Mouse (Mus musculus): ENCODE measurements around the gene Glipr2.

Gene Glipr2

GRCm38 (mm10) chr4:43957292-43957845, at the start of gene Glipr2:
Gene Glipr2, plus strand, starts transcription at chr4:43957401.
- DNase-seq (ENCODE audit: low read depth, low spot score): peak; percentile 93

GRCm38 (mm10) chr4:43918221-43918620, 39.0 kb upstream of the Glipr2 start:
- DNase-seq (ENCODE audit: low read depth, low spot score): no peak

GRCm38 (mm10) chr4:43920602-43921001, 36.6 kb upstream of the Glipr2 start:
- peak; percentile 24 for DNase-seq (ENCODE audit: low read depth, low spot score)

- no peak for DNase-seq (ENCODE audit: low read depth, low spot score)
Observed at GRCm38 (mm10) chr4:43925125-43925524, 32.1 kb upstream of the Glipr2 start.

- peak; percentile 90 for DNase-seq (ENCODE audit: low read depth, low spot score)
Observed at GRCm38 (mm10) chr4:43925779-43926178, 31.4 kb upstream of the Glipr2 start.

- peak; percentile 74 for DNase-seq (ENCODE audit: low read depth, low spot score)
Observed at GRCm38 (mm10) chr4:43927826-43928225, 29.4 kb upstream of the Glipr2 start.

- no peak for DNase-seq (ENCODE audit: low read depth, low spot score)
Observed at GRCm38 (mm10) chr4:43931877-43932276, 25.3 kb upstream of the Glipr2 start.

GRCm38 (mm10) chr4:43936186-43936585, 21.0 kb upstream of the Glipr2 start:
- DNase-seq (ENCODE audit: low read depth, low spot score): peak; percentile 34

GRCm38 (mm10) chr4:43936749-43937674, 20.2 kb upstream of the Glipr2 start:
- DNase-seq (ENCODE audit: low read depth, low spot score): peak; percentile 75

- no peak for DNase-seq (ENCODE audit: low read depth, low spot score)
Observed at GRCm38 (mm10) chr4:43941315-43941714, 15.9 kb upstream of the Glipr2 start.

- DNase-seq (ENCODE audit: low read depth, low spot score): no peak
Observed at GRCm38 (mm10) chr4:43942421-43942820, 14.8 kb upstream of the Glipr2 start.

- DNase-seq (ENCODE audit: low read depth, low spot score): no peak
Observed at GRCm38 (mm10) chr4:43947571-43947970, 9.6 kb upstream of the Glipr2 start.

- DNase-seq (ENCODE audit: low read depth, low spot score): peak; percentile 60
Observed at GRCm38 (mm10) chr4:43957846-43958461, 753 bp downstream of the Glipr2 start.

- peak; percentile 71 for DNase-seq (ENCODE audit: low read depth, low spot score)
Observed at GRCm38 (mm10) chr4:43959523-43960179, 2.5 kb downstream of the Glipr2 start.

- peak; percentile 53 for DNase-seq (ENCODE audit: low read depth, low spot score)
Observed at GRCm38 (mm10) chr4:43960207-43960606, 3.0 kb downstream of the Glipr2 start.

- peak; percentile 53 for DNase-seq (ENCODE audit: low read depth, low spot score)
Observed at GRCm38 (mm10) chr4:43964326-43964833, 7.2 kb downstream of the Glipr2 start.

- DNase-seq (ENCODE audit: low read depth, low spot score): no peak
Observed at GRCm38 (mm10) chr4:43964951-43965684, 7.9 kb downstream of the Glipr2 start.

- DNase-seq (ENCODE audit: low read depth, low spot score): no peak
Observed at GRCm38 (mm10) chr4:43965856-43966535, 8.8 kb downstream of the Glipr2 start.

GRCm38 (mm10) chr4:43968650-43969049, 11.4 kb downstream of the Glipr2 start:
- no peak for DNase-seq (ENCODE audit: low read depth, low spot score)

- no peak for DNase-seq (ENCODE audit: low read depth, low spot score)
Observed at GRCm38 (mm10) chr4:43969373-43969772, 12.2 kb downstream of the Glipr2 start.
